Mouse (Mus musculus): ENCODE measurements around the gene Fam71b. TPM values are rescaled to one million over a fixed set of nuclear protein-coding genes. Genes with fewer than 3 reads are reported as not detected.

The Fam71b gene
- polyA plus RNA-seq, 1 experiment from 2014 or later = 0.07 TPM

- no peak overlapping the region for H3K4me2 ChIP-seq
- WGBS (ENCODE audit: insufficient replicate concordance) = 60% methylated on average over 3 of the region's 3 CpGs
- no peaks in the 10 kb centered on the region for H3K9me3 ChIP-seq (replicated peaks; ENCODE audit: control insufficient read depth, low read length)
- no peak overlapping the region for H3K9ac ChIP-seq (ENCODE audit: low read depth, low read length)
- ATAC-seq (replicated peaks; ENCODE audit: insufficient number of reproducible peaks, low FRiP score, low TSS enrichment) = no peak
- H3K36me3 ChIP-seq (ENCODE audit: control insufficient read depth, insufficient read depth, low read length) = no peaks in the 10 kb centered on the region
- no peaks in the 10 kb centered on the region for H3K4me1 ChIP-seq (ENCODE audit: control insufficient read depth, insufficient read depth, low read length)
- H3K27me3 ChIP-seq (ENCODE audit: control insufficient read depth, insufficient read depth, low read length) = no peaks in the 10 kb centered on the region
- no peak overlapping the region for H3K27ac ChIP-seq (ENCODE audit: low read depth, low read length)
- no peak overlapping the region for H3K4me3 ChIP-seq (ENCODE audit: low read depth, low read length)
Measured at GRCm38 (mm10) chr11:46390621-46391020, 5.7 kb upstream of the Fam71b start.

DNA sequence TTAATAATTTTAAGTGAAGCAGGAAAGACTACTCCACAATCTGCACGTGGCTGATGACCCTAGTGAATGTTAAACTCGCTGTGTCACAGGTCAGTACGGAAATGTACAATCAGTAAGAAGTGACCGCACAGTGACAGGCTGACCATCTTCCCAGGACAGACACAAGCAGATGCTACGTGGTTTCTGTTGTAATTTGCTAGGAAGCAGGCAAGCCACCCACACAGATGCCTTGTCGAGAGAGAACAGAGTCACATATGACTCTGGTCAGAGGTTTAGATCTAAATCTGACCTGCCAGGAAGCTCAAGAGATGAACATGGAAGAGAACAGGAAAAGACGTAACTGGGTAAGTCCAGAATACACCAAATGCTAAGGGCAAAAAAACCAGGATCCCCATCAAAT lies 3.5 kb upstream of the Fam71b start:
- no peaks in the 10 kb centered on the region for H3K9me3 ChIP-seq (replicated peaks; ENCODE audit: control insufficient read depth, low read length)
- no peak overlapping the region for H3K4me3 ChIP-seq (ENCODE audit: low read depth, low read length)
- 74% methylated on average over 7 of the region's 7 CpGs for WGBS (ENCODE audit: insufficient replicate concordance)
- no peak overlapping the region for H3K27ac ChIP-seq (ENCODE audit: low read depth, low read length)
- H3K27me3 ChIP-seq (ENCODE audit: control insufficient read depth, insufficient read depth, low read length) = no peaks in the 10 kb centered on the region
- H3K4me1 ChIP-seq (ENCODE audit: control insufficient read depth, insufficient read depth, low read length) = no peaks in the 10 kb centered on the region
- H3K4me2 ChIP-seq = no peak overlapping the region
- no peak for ATAC-seq (replicated peaks; ENCODE audit: insufficient number of reproducible peaks, low FRiP score, low TSS enrichment)
- H3K36me3 ChIP-seq (ENCODE audit: control insufficient read depth, insufficient read depth, low read length) = no peaks in the 10 kb centered on the region
- no peak overlapping the region for H3K9ac ChIP-seq (ENCODE audit: low read depth, low read length)

DNA sequence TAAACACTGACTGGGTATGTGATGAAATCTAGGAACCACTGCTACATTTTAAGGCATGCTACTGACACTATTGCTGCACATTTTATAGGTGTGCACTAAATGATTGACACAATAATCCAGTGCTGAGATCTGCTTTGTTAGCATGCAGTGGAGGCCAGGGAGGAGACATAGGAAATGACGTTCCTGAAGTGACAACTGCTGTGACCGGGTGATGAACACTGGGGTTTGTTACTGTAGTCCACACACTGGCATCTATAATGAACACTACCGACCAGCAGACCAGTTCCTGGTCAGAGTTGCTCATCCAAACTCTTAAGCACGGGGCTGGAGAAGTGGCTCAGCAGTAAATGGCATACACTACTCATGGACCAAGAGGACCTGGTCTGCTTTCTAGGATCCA lies 2.9 kb upstream of the Fam71b start:
- Histone ChIP-seq H3K4me1 (ENCODE audit: control insufficient read depth, insufficient read depth, low read length) (no peaks in the 10 kb centered on the region), H3K36me3 (ENCODE audit: control insufficient read depth, insufficient read depth, low read length) (no peaks in the 10 kb centered on the region), H3K4me2 (no peak overlapping the region), H3K27ac (ENCODE audit: low read depth, low read length) (no peak overlapping the region), H3K9me3 (replicated peaks; ENCODE audit: control insufficient read depth, low read length) (no peaks in the 10 kb centered on the region), H3K27me3 (ENCODE audit: control insufficient read depth, insufficient read depth, low read length) (no peaks in the 10 kb centered on the region), H3K4me3 (ENCODE audit: low read depth, low read length) (no peak overlapping the region), H3K9ac (ENCODE audit: low read depth, low read length) (no peak overlapping the region)
- ATAC-seq (replicated peaks; ENCODE audit: insufficient number of reproducible peaks, low FRiP score, low TSS enrichment) = no peak
- 76% methylated on average over 4 of the region's 4 CpGs for WGBS (ENCODE audit: insufficient replicate concordance)

- Histone ChIP-seq H3K36me3 (ENCODE audit: control insufficient read depth, insufficient read depth, low read length) (no peaks in the 10 kb centered on the region), H3K4me1 (ENCODE audit: control insufficient read depth, insufficient read depth, low read length) (no peaks in the 10 kb centered on the region), H3K4me3 (ENCODE audit: low read depth, low read length) (no peak overlapping the region), H3K4me2 (no peak overlapping the region), H3K9me3 (replicated peaks; ENCODE audit: control insufficient read depth, low read length) (no peaks in the 10 kb centered on the region), H3K9ac (ENCODE audit: low read depth, low read length) (no peak overlapping the region), H3K27me3 (ENCODE audit: control insufficient read depth, insufficient read depth, low read length) (no peaks in the 10 kb centered on the region), H3K27ac (ENCODE audit: low read depth, low read length) (no peak overlapping the region)
- no peak for ATAC-seq (replicated peaks; ENCODE audit: insufficient number of reproducible peaks, low FRiP score, low TSS enrichment)
- WGBS (ENCODE audit: insufficient replicate concordance) = 65% methylated on average over 2 of the region's 2 CpGs
Measured at GRCm38 (mm10) chr11:46395088-46395487, 1.3 kb upstream of the Fam71b start.

DNA sequence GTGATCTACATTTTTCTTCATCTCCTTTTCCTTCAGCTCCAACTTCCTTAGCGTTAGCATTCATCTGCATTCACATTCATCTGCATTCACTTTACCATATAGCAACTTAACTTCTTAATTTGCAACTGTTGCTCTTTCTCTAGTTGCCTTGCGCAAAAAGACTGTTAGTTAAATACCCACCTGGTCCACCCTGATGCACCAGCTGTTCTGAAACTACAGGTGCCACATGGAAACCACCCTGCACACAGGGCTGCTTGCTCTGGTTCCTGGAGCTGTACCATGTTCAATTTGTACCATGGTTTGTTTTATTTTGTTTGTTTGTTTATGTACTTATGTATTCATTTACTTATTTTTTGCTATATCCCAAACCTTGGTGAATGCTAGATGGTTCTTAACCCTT lies 661 bp upstream of the Fam71b start:
- WGBS (ENCODE audit: insufficient replicate concordance) = 93% methylated on average over 2 of the region's 2 CpGs
- no peak overlapping the region for H3K27ac ChIP-seq (ENCODE audit: low read depth, low read length)

GRCm38 (mm10) chr11:46396860-46397179 lies 461 bp downstream of the Fam71b start:
- H3K4me3 ChIP-seq (ENCODE audit: low read depth, low read length) = no peak overlapping the region
- no peak overlapping the region for H3K9ac ChIP-seq (ENCODE audit: low read depth, low read length)
- no peaks in the 10 kb centered on the region for H3K36me3 ChIP-seq (ENCODE audit: control insufficient read depth, insufficient read depth, low read length)
- no peak overlapping the region for H3K4me2 ChIP-seq
- 52% methylated on average over 4 of the region's 4 CpGs for WGBS (ENCODE audit: insufficient replicate concordance)
- H3K4me1 ChIP-seq (ENCODE audit: control insufficient read depth, insufficient read depth, low read length) = no peaks in the 10 kb centered on the region
- ATAC-seq (replicated peaks; ENCODE audit: insufficient number of reproducible peaks, low FRiP score, low TSS enrichment) = no peak
- no peak overlapping the region for H3K27ac ChIP-seq (ENCODE audit: low read depth, low read length)
- no peaks in the 10 kb centered on the region for H3K27me3 ChIP-seq (ENCODE audit: control insufficient read depth, insufficient read depth, low read length)
- no peaks in the 10 kb centered on the region for H3K9me3 ChIP-seq (replicated peaks; ENCODE audit: control insufficient read depth, low read length)

More for the DNA sequence above, 661 bp upstream of the Fam71b start:
- no peaks in the 10 kb centered on the region for H3K9me3 ChIP-seq (replicated peaks; ENCODE audit: control insufficient read depth, low read length)
- no peaks in the 10 kb centered on the region for H3K4me1 ChIP-seq (ENCODE audit: control insufficient read depth, insufficient read depth, low read length)
- no peaks in the 10 kb centered on the region for H3K27me3 ChIP-seq (ENCODE audit: control insufficient read depth, insufficient read depth, low read length)
- H3K36me3 ChIP-seq (ENCODE audit: control insufficient read depth, insufficient read depth, low read length) = no peaks in the 10 kb centered on the region
- no peak for ATAC-seq (replicated peaks; ENCODE audit: insufficient number of reproducible peaks, low FRiP score, low TSS enrichment)
- H3K4me2 ChIP-seq = no peak overlapping the region
- no peak overlapping the region for H3K4me3 ChIP-seq (ENCODE audit: low read depth, low read length)
- no peak overlapping the region for H3K9ac ChIP-seq (ENCODE audit: low read depth, low read length)

GRCm38 (mm10) chr11:46397900-46398299 lies 1.5 kb downstream of the Fam71b start:
- H3K9ac ChIP-seq (ENCODE audit: low read depth, low read length) = no peak overlapping the region

GRCm38 (mm10) chr11:46398473-46398872 lies 2.1 kb downstream of the Fam71b start:
- no peak for ATAC-seq (replicated peaks; ENCODE audit: insufficient number of reproducible peaks, low FRiP score, low TSS enrichment)
- no peak overlapping the region for H3K4me3 ChIP-seq (ENCODE audit: low read depth, low read length)
- 65% methylated on average over 4 of the region's 4 CpGs for WGBS (ENCODE audit: insufficient replicate concordance)
- no peak overlapping the region for H3K4me2 ChIP-seq
- no peak overlapping the region for H3K27ac ChIP-seq (ENCODE audit: low read depth, low read length)
- no peaks in the 10 kb centered on the region for H3K36me3 ChIP-seq (ENCODE audit: control insufficient read depth, insufficient read depth, low read length)
- no peaks in the 10 kb centered on the region for H3K27me3 ChIP-seq (ENCODE audit: control insufficient read depth, insufficient read depth, low read length)
- H3K4me1 ChIP-seq (ENCODE audit: control insufficient read depth, insufficient read depth, low read length) = no peaks in the 10 kb centered on the region
- H3K9me3 ChIP-seq (replicated peaks; ENCODE audit: control insufficient read depth, low read length) = no peaks in the 10 kb centered on the region
- H3K9ac ChIP-seq (ENCODE audit: low read depth, low read length) = no peak overlapping the region

More at GRCm38 (mm10) chr11:46397900-46398299, 1.5 kb downstream of the Fam71b start:
- Histone ChIP-seq H3K4me3 (ENCODE audit: low read depth, low read length) (no peak overlapping the region), H3K4me2 (no peak overlapping the region), H3K27me3 (ENCODE audit: control insufficient read depth, insufficient read depth, low read length) (no peaks in the 10 kb centered on the region), H3K9me3 (replicated peaks; ENCODE audit: control insufficient read depth, low read length) (no peaks in the 10 kb centered on the region), H3K4me1 (ENCODE audit: control insufficient read depth, insufficient read depth, low read length) (no peaks in the 10 kb centered on the region), H3K27ac (ENCODE audit: low read depth, low read length) (no peak overlapping the region), H3K36me3 (ENCODE audit: control insufficient read depth, insufficient read depth, low read length) (no peaks in the 10 kb centered on the region)
- 58% methylated on average over 2 of the region's 2 CpGs for WGBS (ENCODE audit: insufficient replicate concordance)
- ATAC-seq (replicated peaks; ENCODE audit: insufficient number of reproducible peaks, low FRiP score, low TSS enrichment) = no peak

DNA sequence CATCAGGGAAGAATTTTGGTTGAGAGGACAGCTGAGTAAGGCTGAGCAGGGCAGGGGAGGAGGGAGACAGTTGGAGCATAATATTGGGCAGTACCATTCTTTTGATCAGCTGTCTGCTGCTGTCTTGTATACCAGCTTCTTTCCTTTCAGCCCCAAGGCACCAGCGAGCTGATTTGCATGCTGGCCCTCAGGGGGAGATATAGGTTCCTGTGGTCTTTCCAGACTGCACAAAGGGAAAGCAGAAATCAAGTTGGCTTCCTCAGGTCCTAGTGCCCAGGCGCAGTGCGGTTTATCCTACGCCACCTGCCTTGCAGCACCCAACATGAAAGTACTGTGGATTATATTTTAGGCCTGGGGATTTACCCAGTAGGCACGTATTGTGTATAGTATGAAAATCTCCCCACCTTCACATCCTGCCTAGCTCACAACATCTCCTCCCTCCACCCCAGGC lies 2.6 kb downstream of the Fam71b start:
- Histone ChIP-seq H3K4me3 (ENCODE audit: low read depth, low read length) (no peak overlapping the region), H3K36me3 (ENCODE audit: control insufficient read depth, insufficient read depth, low read length) (no peaks in the 10 kb centered on the region), H3K4me2 (no peak overlapping the region), H3K4me1 (ENCODE audit: control insufficient read depth, insufficient read depth, low read length) (no peaks in the 10 kb centered on the region), H3K27me3 (ENCODE audit: control insufficient read depth, insufficient read depth, low read length) (no peaks in the 10 kb centered on the region), H3K27ac (ENCODE audit: low read depth, low read length) (no peak overlapping the region), H3K9ac (ENCODE audit: low read depth, low read length) (no peak overlapping the region), H3K9me3 (replicated peaks; ENCODE audit: control insufficient read depth, low read length) (no peaks in the 10 kb centered on the region)
- no peak for ATAC-seq (replicated peaks; ENCODE audit: insufficient number of reproducible peaks, low FRiP score, low TSS enrichment)
- WGBS (ENCODE audit: insufficient replicate concordance) = 70% methylated on average over 5 of the region's 5 CpGs
